Mouse (Mus musculus) midbrain, embryonic 16.5 days (tissue): ENCODE measurements around the gene Rnf151. TPM values are rescaled to one million over a fixed set of nuclear protein-coding genes. Genes with fewer than 3 reads are reported as not detected.
"Not testable (repeated sequence)": the region's sequence is repeated elsewhere in the genome, so short reads cannot be mapped to it uniquely, and the experiment has no call there.

Source experiments
- ATAC-seq: fragments of 200-750 bp; cut with Nextera tagmentation; 2 replicates; pipeline ENCODE4 v1.8.0; 2017; ENCODE audit warnings: moderate TSS enrichment
- H3K27ac ChIP-seq: fragments of 300-500 bp; sonication (generic); 2 replicates; pipeline ENCODE4 v1.5.1; 2014; ENCODE audit warnings: mild to moderate bottlenecking, low read length, mixed read lengths
- H3K27me3 ChIP-seq: fragments of 300-500 bp; sonication (generic); 2 replicates; pipeline ENCODE4 v1.6.1; 2014; ENCODE audit warnings: low read depth, low read length, mixed read lengths; ENCODE audit not compliant: control insufficient read depth, insufficient read depth
- H3K36me3 ChIP-seq: fragments of 300-500 bp; sonication (generic); 2 replicates; pipeline ENCODE4 v1.6.1; 2014; ENCODE audit warnings: mild to moderate bottlenecking, low read length, moderate library complexity, mixed read lengths; ENCODE audit not compliant: control insufficient read depth, insufficient read depth
- H3K4me1 ChIP-seq: fragments of 300-500 bp; sonication (generic); 2 replicates; pipeline ENCODE4 v1.6.1; 2014; ENCODE audit warnings: mild to moderate bottlenecking, low read length, mixed read lengths; ENCODE audit not compliant: control insufficient read depth, insufficient read depth
- H3K4me2 ChIP-seq: fragments of 300-500 bp; sonication (generic); 2 replicates; pipeline ENCODE4 v1.6.1; 2014; ENCODE audit warnings: mild to moderate bottlenecking, low read length, mixed read lengths
- H3K4me3 ChIP-seq: fragments of 300-500 bp; sonication (generic); 2 replicates; pipeline ENCODE4 v1.5.1; 2014; ENCODE audit warnings: low read depth, mild to moderate bottlenecking, low read length, moderate library complexity, mixed read lengths
- H3K9ac ChIP-seq: fragments of 300-500 bp; sonication (generic); 2 replicates; pipeline ENCODE4 v1.6.1; 2014; ENCODE audit warnings: low read depth, low read length, mixed read lengths
- H3K9me3 ChIP-seq: fragments of 300-500 bp; sonication (generic); replicated peaks from 2 replicates; pipeline ENCODE4 v1.6.1; 2014; ENCODE audit warnings: mild to moderate bottlenecking, low read length, mixed read lengths; ENCODE audit not compliant: control insufficient read depth, poor library complexity, severe bottlenecking
- WGBS: fragments of 180-500 bp; shearing (Covaris S2); extraction: QIAGEN DNeasy Blood & Tissue Kit; methylation state at CpG from one replicate; pipeline ENCODE4 v1.1.7; 2014; 5-methylcytosine and 5-hydroxymethylcytosine counted together
- polyA plus RNA-seq: library from polyadenylated mRNA; unstranded; fragments of >200 nt; fragmentation: Nextera tagmentation; extraction: Ambion mirVana; gene quantifications from 2 replicates; pipeline ENCODE4 v1.2.1, GENCODE M21; 2015

Rnf151 gene
- polyA plus RNA-seq, 1 experiment from 2014 or later = 0.28 TPM

- not testable (repeated sequence) for H3K27me3 ChIP-seq, H3K9me3 ChIP-seq, ATAC-seq, H3K36me3 ChIP-seq
- H3K4me3 ChIP-seq = peak overlapping the region; percentile 98
- H3K27ac ChIP-seq = peak overlapping the region; percentile 89
- H3K4me1 ChIP-seq = peaks cover 30% of the 10 kb centered on the region
- H3K4me2 ChIP-seq = peak overlapping the region; percentile 85
- peak overlapping the region; percentile 98 for H3K9ac ChIP-seq
- WGBS = 13% methylated on average over 15 of the region's 15 CpGs
Measured at GRCm38 (mm10) chr17:24669214-24669544, 48.7 kb downstream of the Rnf151 start.

- no peak for ATAC-seq
- no peaks in the 10 kb centered on the region for H3K36me3 ChIP-seq
- H3K4me1 ChIP-seq = peaks cover 25% of the 10 kb centered on the region
- no peak overlapping the region for H3K9ac ChIP-seq
- H3K4me2 ChIP-seq = no peak overlapping the region
- no peak overlapping the region for H3K27ac ChIP-seq
- H3K9me3 ChIP-seq = no peaks in the 10 kb centered on the region
- no peak overlapping the region for H3K4me3 ChIP-seq
- no peaks in the 10 kb centered on the region for H3K27me3 ChIP-seq
- WGBS = 29% methylated on average over 6 of the region's 6 CpGs
Measured at GRCm38 (mm10) chr17:24667416-24667815, 50.4 kb downstream of the Rnf151 start.

GRCm38 (mm10) chr17:24667011-24667410 lies 50.9 kb downstream of the Rnf151 start:
- WGBS = 74% methylated on average over 7 of the region's 7 CpGs
- not testable (repeated sequence) for H3K27me3 ChIP-seq, ATAC-seq

More at GRCm38 (mm10) chr17:24667011-24667410, 50.9 kb downstream of the Rnf151 start:
- not testable (repeated sequence) for H3K9ac ChIP-seq, H3K36me3 ChIP-seq, H3K4me3 ChIP-seq, H3K9me3 ChIP-seq, H3K4me2 ChIP-seq, H3K27ac ChIP-seq
- H3K4me1 ChIP-seq = peaks cover 23% of the 10 kb centered on the region

Other genes with a start within 250 kb of the Rnf151 start
- 46.4 and 50.2 TPM in 2 replicates for gene E4f1, start 247.8 kb downstream of the Rnf151 start, polyA plus RNA-seq
- gene Pgp, start 247.7 kb downstream of the Rnf151 start, polyA plus RNA-seq = 64.2 and 70.2 TPM in 2 replicates
- gene Bricd5, start 244.2 kb downstream of the Rnf151 start, polyA plus RNA-seq = 0.40 TPM in 1 of 2 replicates, not detected in the other
- gene Mlst8, start 239.0 kb downstream of the Rnf151 start, polyA plus RNA-seq = 36.5 and 37.2 TPM in 2 replicates
- gene Caskin1, start 229.5 kb downstream of the Rnf151 start, polyA plus RNA-seq = 43.6 and 45.7 TPM in 2 replicates
- gene Traf7, start 190.1 kb downstream of the Rnf151 start, polyA plus RNA-seq = 103 and 104 TPM in 2 replicates
- gene Rab26, start 183.9 kb downstream of the Rnf151 start, polyA plus RNA-seq = 9.1 and 14.7 TPM in 2 replicates
- gene Pkd1, start 168.2 kb downstream of the Rnf151 start, polyA plus RNA-seq = 20.1 and 22.4 TPM in 2 replicates
- 72.4 and 85.0 TPM in 2 replicates for gene Tsc2, start 85.4 kb downstream of the Rnf151 start, polyA plus RNA-seq
- 9.8 and 10.0 TPM in 2 replicates for gene Nthl1, start 85.4 kb downstream of the Rnf151 start, polyA plus RNA-seq
- 43.3 and 43.7 TPM in 2 replicates for gene Slc9a3r2, start 67.7 kb downstream of the Rnf151 start, polyA plus RNA-seq
- gene Npw, start 59.6 kb downstream of the Rnf151 start, polyA plus RNA-seq = 0.36 and 0.90 TPM in 2 replicates
- gene Zfp598, start 48.4 kb downstream of the Rnf151 start, polyA plus RNA-seq = 19.7 and 20.3 TPM in 2 replicates
- gene Syngr3, start 28.1 kb downstream of the Rnf151 start, polyA plus RNA-seq = 266 and 303 TPM in 2 replicates
- 33.7 and 40.8 TPM in 2 replicates for gene Gfer, start 21.9 kb downstream of the Rnf151 start, polyA plus RNA-seq
- 1.9 and 2.2 TPM in 2 replicates for gene Noxo1, start 21.8 kb downstream of the Rnf151 start, polyA plus RNA-seq
- gene Tbl3, start 10.4 kb downstream of the Rnf151 start, polyA plus RNA-seq = 61.8 and 69.2 TPM in 2 replicates
- 657 and 682 TPM in 2 replicates for gene Rps2, start 53 bp upstream of the Rnf151 start, polyA plus RNA-seq
- 264 and 289 TPM in 2 replicates for gene Ndufb10, start 6.4 kb upstream of the Rnf151 start, polyA plus RNA-seq
- not detected in 2 replicates for gene Rpl3l, start 9.8 kb upstream of the Rnf151 start, polyA plus RNA-seq
- gene Msrb1, start 18.6 kb upstream of the Rnf151 start, polyA plus RNA-seq = 14.9 and 17.5 TPM in 2 replicates
- not detected in 2 replicates for gene Hs3st6, start 34.9 kb upstream of the Rnf151 start, polyA plus RNA-seq
- not detected in 2 replicates for gene Meiob, start 86.2 kb upstream of the Rnf151 start, polyA plus RNA-seq
- gene Hagh, start 122.1 kb upstream of the Rnf151 start, polyA plus RNA-seq = 62.9 and 72.2 TPM in 2 replicates
- gene Fahd1, start 132.3 kb upstream of the Rnf151 start, polyA plus RNA-seq = 19.6 and 20.2 TPM in 2 replicates
- gene Igfals, start 147.9 kb upstream of the Rnf151 start, polyA plus RNA-seq = not detected in 2 replicates
- gene Nubp2, start 168.3 kb upstream of the Rnf151 start, polyA plus RNA-seq = 54.3 and 54.7 TPM in 2 replicates
- 85.8 and 90.5 TPM in 2 replicates for gene Spsb3, start 168.6 kb upstream of the Rnf151 start, polyA plus RNA-seq
- 28.6 and 28.8 TPM in 2 replicates for gene Eme2, start 177.0 kb upstream of the Rnf151 start, polyA plus RNA-seq
- gene Mrps34, start 177.1 kb upstream of the Rnf151 start, polyA plus RNA-seq = 72.9 and 77.2 TPM in 2 replicates
- 79.7 and 88.6 TPM in 2 replicates for gene Nme3, start 178.4 kb upstream of the Rnf151 start, polyA plus RNA-seq
- 100 and 104 TPM in 2 replicates for gene Mapk8ip3, start 218.9 kb upstream of the Rnf151 start, polyA plus RNA-seq
- gene Jpt2, start 242.6 kb upstream of the Rnf151 start, polyA plus RNA-seq = 86.2 and 100 TPM in 2 replicates